In genomic region chr9:66305121-66306112, GRCm38 (mm10) we compare ENCODE assay signal across 8 mouse cellular contexts. TPM values are rescaled to one million over a fixed set of nuclear protein-coding genes. Genes with fewer than 3 reads are reported as not detected.
A peak's percentile ranks its signal among the peaks of the same experiment; 100 is the strongest.
DNase-seq lines count a peak whose midpoint lies in the region; ATAC-seq and TF ChIP-seq lines count a peak whose summit lies in the region.

No protein-coding gene starts in this region.

- H3K4me2 ChIP-seq in forebrain, postnatal 0 days (ENCODE audit: low read depth), result peak overlapping the region; percentile 50
- H3K4me2 ChIP-seq in hindbrain, embryonic 13.5 days, result peak overlapping the region; percentile 48

- H3K9me3 ChIP-seq in forebrain, postnatal 0 days (ENCODE audit: low read length), result no peaks in the 10 kb centered on the region
- H3K9me3 ChIP-seq in hindbrain, embryonic 13.5 days, result no peaks in the 10 kb centered on the region

- H3K4me1 ChIP-seq in forebrain, postnatal 0 days (ENCODE audit: insufficient read depth), result peaks cover 14% of the 10 kb centered on the region
- peaks cover 18% of the 10 kb centered on the region for H3K4me1 ChIP-seq in hindbrain, embryonic 13.5 days (replicated peaks)

- WGBS in forebrain, postnatal 0 days, result 38% methylated on average over 25 of the region's 25 CpGs
- WGBS in hindbrain, embryonic 13.5 days, result 43% methylated on average over 25 of the region's 25 CpGs

- TF ChIP-seq CTCF in forebrain, postnatal 0 days (IDR thresholded peaks at IDR 0.05; ENCODE audit: low read depth), result no peak

- ATAC-seq in forebrain, postnatal 0 days, result peak; percentile 69
- no peak for ATAC-seq in hindbrain, embryonic 13.5 days (ENCODE audit: low FRiP score)

- peak overlapping the region; percentile 43 for H3K9ac ChIP-seq in forebrain, postnatal 0 days
- H3K9ac ChIP-seq in hindbrain, embryonic 13.5 days, result peak overlapping the region; percentile 63

- H3K4me3 ChIP-seq in forebrain, postnatal 0 days (ENCODE audit: low read depth, low read length), result peak overlapping the region; percentile 25
- peak overlapping the region; percentile 25 for H3K4me3 ChIP-seq in hindbrain, embryonic 13.5 days

- no peaks in the 10 kb centered on the region for H3K27me3 ChIP-seq in forebrain, postnatal 0 days (ENCODE audit: insufficient read depth, low read length)
- no peaks in the 10 kb centered on the region for H3K27me3 ChIP-seq in hindbrain, embryonic 13.5 days

- peak overlapping the region; percentile 81 for H3K27ac ChIP-seq in forebrain, postnatal 0 days (ENCODE audit: low read depth, low read length)
- peak overlapping the region; percentile 90 for H3K27ac ChIP-seq in hindbrain, embryonic 13.5 days

- H3K36me3 ChIP-seq in forebrain, postnatal 0 days (ENCODE audit: insufficient read depth), result no peaks in the 10 kb centered on the region
- H3K36me3 ChIP-seq in hindbrain, embryonic 13.5 days, result no peaks in the 10 kb centered on the region

- DNase-seq in Muller cell, postnatal 12 days (ENCODE audit: inconsistent ontology term), result peak; percentile 39
- DNase-seq in cerebellum, adult 11 months, result peak; percentile 51
- peak; percentile 69 for DNase-seq in forebrain, postnatal 0 days
- DNase-seq in layer of hippocampus, postnatal 14 days (ENCODE audit: low spot score in 2 of 2), result peak; percentile 61 to 71
- peak; percentile 17 for DNase-seq in lung, postnatal 14 days
- DNase-seq in right cerebral cortex, postnatal 36 days (ENCODE audit: low spot score in 2 of 2), result peak; percentile 86 to 91
- no peak for DNase-seq in urinary bladder, postnatal 10 days (ENCODE audit: low spot score)

RNA-seq across cellular contexts. Expression of gene Herc1, which starts 44.8 kb away (rescaled TPM):
- 89.8 and 107 TPM in 2 replicates for total RNA-seq in forebrain, postnatal 0 days (2014; rRNA removed)
- 16.4 and 27.3 TPM in 2 replicates for polyA plus RNA-seq in forebrain, postnatal 0 days (2015; fragmentation: Nextera tagmentation; extraction: Ambion mirVana)
- polyA plus RNA-seq in hindbrain, embryonic 13.5 days (2015; fragmentation: Nextera tagmentation; extraction: Ambion mirVana), result 47.8 and 48.9 TPM in 2 replicates
- 100 to 1,000 TPM; 112 to 128 TPM for total RNA-seq in layer of hippocampus, postnatal 14 days (2021)
